Mouse (Mus musculus) left cerebral cortex, postnatal 25 days (tissue): Measurements from ENCODE around the gene Cryba2. TPM values are rescaled to one million over a fixed set of nuclear protein-coding genes. Genes with fewer than 3 reads are reported as not detected.
A peak's percentile ranks its signal among the peaks of the same experiment; 100 is the strongest.

Source experiments
- DNase-seq, 2 experiments: peaks; one replicate each; pipeline ENCODE4 v3.0.0; 2022; ENCODE audit warnings: low spot score in 2 of 2, mixed read lengths in 1 of 2
- intact Hi-C: fragments of 180-260 bp; cut with DNase I; formaldehyde crosslinking; loops from one replicate; pipeline ENCODE4 v1.15.1; 2025
- microRNA-seq, 2 experiments: library from miRNA; unstranded; fragments of <30 nt; microRNA quantifications; one replicate each; pipeline ENCODE4 v1.2.0; 2022
- total RNA-seq, 2 experiments: library from RNA; stranded (reverse); gene quantifications; 2 replicates each; pipeline ENCODE4 v1.2.3; 2021

The Cryba2 gene
- total RNA-seq, 2 experiments from 2014 or later, result not detected

DNA sequence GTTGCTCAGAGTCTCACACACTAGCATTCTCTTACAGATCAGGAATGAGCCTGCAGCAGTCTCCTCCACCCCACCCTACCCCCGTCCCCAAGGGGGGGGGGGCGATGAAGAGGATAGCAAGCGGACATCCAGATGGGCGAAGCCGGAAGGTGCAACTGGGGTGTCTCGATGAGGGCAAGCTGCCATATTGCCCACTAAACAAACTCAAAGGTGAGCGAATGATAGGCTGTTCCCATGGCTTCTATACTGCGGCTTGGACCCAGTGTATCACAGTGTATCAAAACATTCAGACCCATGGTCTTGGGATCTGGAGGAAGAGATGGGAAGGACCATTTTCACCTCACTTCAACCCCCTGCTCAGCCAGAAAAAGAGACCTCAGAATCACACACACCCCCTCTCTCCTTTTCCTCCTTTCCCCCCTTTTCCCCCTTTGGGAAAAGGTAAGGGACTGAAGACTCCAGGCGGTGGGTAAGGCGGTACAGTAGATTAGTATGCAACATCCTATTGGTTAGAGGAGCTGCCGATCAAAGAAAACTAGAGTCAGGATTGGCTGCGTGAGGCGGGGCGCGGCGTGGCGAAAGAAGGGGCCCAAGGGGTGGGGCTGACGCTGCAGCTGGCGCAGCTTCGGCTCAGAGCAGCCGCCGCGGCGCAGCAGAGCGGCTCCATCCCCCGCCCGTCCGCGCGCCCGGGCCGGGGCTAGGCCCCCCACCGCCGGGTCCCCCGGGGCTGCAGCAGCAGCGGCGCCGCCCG, 38.5 kb downstream of the Cryba2 start, which contains the start of gene Cdk5r2:
Cdk5r2 (plus strand) TSS at position 629 of the 751 bp plus-strand sequence.
- intact Hi-C loops, result no loop called here
- peak; percentile 97 to 99 for DNase-seq

DNA sequence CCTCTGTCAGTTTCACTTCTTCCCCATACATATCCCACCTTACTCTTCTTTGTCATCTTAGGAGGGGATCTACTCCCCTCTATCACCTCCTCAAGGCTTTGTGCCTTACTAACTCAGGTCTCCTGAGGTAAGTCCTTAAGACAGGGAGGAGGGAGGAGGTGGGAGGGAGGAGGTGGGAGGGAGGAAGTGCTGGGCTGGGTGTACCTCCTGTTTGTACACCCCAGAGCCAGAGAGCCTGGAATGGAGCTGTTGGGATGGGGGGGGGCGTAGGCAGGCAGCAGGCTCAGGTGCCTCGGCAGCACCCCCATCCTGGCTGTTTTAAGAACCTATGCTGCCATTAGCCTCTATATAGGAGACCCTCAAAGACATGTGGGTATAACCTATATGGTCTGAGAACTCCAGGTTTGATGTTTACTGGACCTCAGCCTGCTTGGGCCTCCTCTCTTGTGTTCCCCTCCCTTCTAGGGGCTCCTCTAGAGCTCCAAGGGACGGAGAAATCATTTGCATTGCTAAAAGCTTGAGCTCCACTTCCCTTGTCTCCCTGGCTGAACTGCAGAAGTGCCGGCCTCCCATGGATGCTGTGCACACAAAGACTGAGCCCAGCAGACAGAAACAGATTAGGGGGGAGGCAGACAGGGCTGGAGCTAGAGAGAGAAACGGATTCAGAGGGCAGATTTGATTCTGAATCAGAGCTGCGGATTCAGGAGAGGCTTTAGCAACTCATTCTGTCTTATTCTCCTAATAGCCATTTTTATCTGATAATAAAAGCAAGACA, 41.8 kb downstream of the Cryba2 start:
- intact Hi-C loops, result loop anchor here (1.0 to 2.0 kb wide), 2 partner anchors 27 to 34 kb away; no protein-coding TSS in a partner anchor
- DNase-seq, result peak; percentile 51 to 87

DNA sequence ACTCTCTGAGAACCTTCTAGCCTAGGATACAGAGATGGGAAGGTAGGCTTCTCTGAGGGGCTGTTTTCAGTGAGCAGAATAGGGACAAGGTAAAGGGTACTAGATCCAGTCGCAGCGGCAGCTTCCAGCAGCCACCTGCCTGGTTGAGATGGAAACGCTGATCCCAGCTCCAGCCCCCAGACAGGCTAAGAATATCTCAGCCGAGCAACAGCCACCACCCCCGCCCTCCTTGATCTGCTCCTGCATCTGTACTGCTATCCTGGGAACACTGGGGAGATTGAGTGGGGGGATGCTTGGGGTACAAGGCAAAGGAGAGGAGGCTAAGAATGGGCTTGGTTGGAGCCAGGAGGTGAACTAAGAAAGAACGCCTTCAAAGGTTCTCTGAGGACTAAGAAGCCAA, 42.7 kb downstream of the Cryba2 start:
- intact Hi-C loops, result loop anchor here (1.0 to 2.0 kb wide), 2 partner anchors 20 to 33 kb away; no protein-coding TSS in a partner anchor
- DNase-seq, result peak; percentile 81 to 95

DNA sequence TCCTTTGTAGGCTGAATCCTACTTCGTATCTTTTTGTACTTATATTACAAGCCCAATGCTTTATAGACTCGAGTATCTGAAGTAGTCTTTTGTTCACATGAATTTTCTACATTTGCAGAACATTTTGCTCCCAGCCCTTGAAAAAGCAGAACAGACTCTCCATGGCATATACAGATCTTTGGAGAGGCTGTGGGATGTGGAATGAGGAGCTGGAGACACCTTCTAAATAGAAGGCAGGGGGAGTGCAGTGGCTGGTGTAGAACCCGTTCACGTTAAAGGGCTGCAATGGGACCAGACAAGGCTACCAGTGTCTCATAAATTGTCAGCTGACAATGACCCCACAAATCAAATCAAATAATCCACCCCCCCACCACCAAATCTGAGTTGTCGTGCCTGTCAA, 44.0 kb downstream of the Cryba2 start:
- intact Hi-C loops, result no loop called here
- DNase-seq, result peak; percentile 18 to 62

DNA sequence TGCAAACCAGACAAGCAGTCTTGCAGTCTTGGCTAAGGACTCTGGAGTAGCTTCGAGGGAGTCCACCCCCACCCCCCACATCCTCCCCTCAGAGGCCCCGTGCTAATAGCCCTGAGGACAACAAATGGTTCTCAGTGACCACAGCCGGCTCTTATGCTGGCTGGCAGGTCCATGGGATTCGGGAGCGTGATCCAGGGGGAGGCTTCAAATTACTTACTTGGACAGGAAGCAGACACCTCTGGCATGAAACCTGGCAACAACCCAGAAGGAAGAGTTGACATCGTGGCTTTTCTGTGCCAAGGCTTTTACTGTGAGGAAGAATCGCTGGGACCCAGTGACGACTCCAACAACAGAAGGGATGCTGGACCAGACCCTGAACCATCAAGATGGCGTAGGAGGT, 46.6 kb downstream of the Cryba2 start:
- no peak for DNase-seq
- intact Hi-C loops, result no loop called here

DNA sequence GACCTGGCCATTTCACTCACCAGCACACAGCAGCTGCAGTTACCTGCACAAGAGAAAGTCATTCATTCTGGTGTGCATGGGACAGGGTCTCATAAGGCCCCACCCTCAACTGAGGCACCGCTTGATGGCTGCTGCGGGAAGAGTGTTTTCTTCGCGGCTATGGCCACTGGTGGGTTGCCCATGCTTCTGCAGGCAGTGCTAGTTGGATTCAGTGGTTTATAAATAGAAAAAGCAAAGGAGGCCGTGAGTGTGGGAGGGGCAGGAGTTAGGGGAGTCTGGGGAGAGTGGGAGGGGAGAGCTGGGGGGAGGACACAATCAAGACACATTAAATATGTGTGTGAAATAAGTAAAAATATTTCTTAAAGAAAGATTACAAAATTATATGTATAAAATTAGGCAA, 49.9 kb downstream of the Cryba2 start:
- intact Hi-C loops, result no loop called here
- DNase-seq, result peak in 1 of 2 experiments; percentile 65

Small RNAs within 50 kb of the gene (microRNA-seq; reads per million reads assigned to microRNA genes)
- gene Mir375, result 114 to 182 reads per million in 2 experiments

Other genes with a start within 250 kb of the Cryba2 start
- gene Ttll4, start 231.4 kb downstream of the Cryba2 start, total RNA-seq, result 10 to 100 TPM; 20.2 to 20.5 TPM
- gene Cyp27a1, start 179.6 kb downstream of the Cryba2 start, total RNA-seq, result 1 to 10 TPM; 2.6 to 2.9 TPM
- not detected for gene Prkag3, start 143.9 kb downstream of the Cryba2 start, total RNA-seq
- 1 to 10 TPM; 2.2 to 3.5 TPM for gene Wnt6, start 121.3 kb downstream of the Cryba2 start, total RNA-seq
- gene Wnt10a, start 101.6 kb downstream of the Cryba2 start, total RNA-seq, result 1 to 10 TPM; 6.6 to 9.4 TPM
- gene Cdk5r2, start 38.2 kb downstream of the Cryba2 start, total RNA-seq, result 100 to 1,000 TPM; 441 to 447 TPM
- not detected for gene Fev, start 7.7 kb downstream of the Cryba2 start, total RNA-seq
- 1 to 10 TPM; 2.1 to 2.4 TPM for gene Cfap65, start 42.5 kb upstream of the Cryba2 start, total RNA-seq
- gene Ihh, start 58.5 kb upstream of the Cryba2 start, total RNA-seq, result under 1 TPM; 0.21 to 0.41 TPM
- gene Nhej1, start 232.1 kb upstream of the Cryba2 start, total RNA-seq, result 1 to 10 TPM; 2.7 to 3.0 TPM
- 1 to 10 TPM; 1.3 to 1.9 TPM for gene Slc23a3, start 240.7 kb upstream of the Cryba2 start, total RNA-seq
- 10 to 100 TPM; 32.6 to 34.0 TPM for gene Cnppd1, start 249.6 kb upstream of the Cryba2 start, total RNA-seq
- 100 to 1,000 TPM; 190 to 200 TPM for gene Retreg2, start 249.6 kb upstream of the Cryba2 start, total RNA-seq